Mouse (Mus musculus): ENCODE measurements around the gene Iffo2. TPM values are rescaled to one million over a fixed set of nuclear protein-coding genes. Genes with fewer than 3 reads are reported as not detected.

Iffo2 gene
- total and polyA plus RNA-seq, 3 experiments = 1.3 to 2.7 TPM; not detected in 1

- TF ChIP-seq CHD1 (IDR thresholded peaks at IDR 0.05; ENCODE audit: low read depth, low read length) = no peak
- no peak for TF ChIP-seq MYB (IDR thresholded peaks at IDR 0.05; ENCODE audit: low read depth, low read length)
- no peak for TF ChIP-seq SMC3 (IDR thresholded peaks at IDR 0.05; ENCODE audit: low read depth, low read length)
- no peak for TF ChIP-seq ZNF384 (IDR thresholded peaks at IDR 0.05; ENCODE audit: low read depth, low read length)
- no peak for TF ChIP-seq POLR2AphosphoS5 (IDR thresholded peaks at IDR 0.05; ENCODE audit: borderline replicate concordance, low read depth, low read length)
- no peak for TF ChIP-seq GATA1 (IDR thresholded peaks at IDR 0.05; ENCODE audit: low read depth, low read length)
- TF ChIP-seq GABPA (IDR thresholded peaks at IDR 0.05; ENCODE audit: low read depth, low read length) = no peak
- no peak for TF ChIP-seq POLR2AphosphoS2 (IDR thresholded peaks at IDR 0.05; ENCODE audit: low read length)
- no peak for TF ChIP-seq RCOR1 (IDR thresholded peaks at IDR 0.05; ENCODE audit: low read depth, low read length)
- TF ChIP-seq EP300 (IDR thresholded peaks at IDR 0.05; ENCODE audit: low read depth in 1 of 2, low read length in 2 of 2) = no peak
- no peak for TF ChIP-seq MAZ (IDR thresholded peaks at IDR 0.05; ENCODE audit: low read depth, low read length)
- no peak for TF ChIP-seq ZC3H11A (IDR thresholded peaks at IDR 0.05; ENCODE audit: low read depth, low read length)
- no peak for TF ChIP-seq ZMIZ1 (IDR thresholded peaks at IDR 0.05; ENCODE audit: low read depth, low read length)
- no peak overlapping the region for H3K4me3 ChIP-seq (ENCODE audit: control insufficient read depth in 1 of 2, insufficient read depth in 1 of 2, low read depth in 2 of 2, low read length in 2 of 2)
- no peak overlapping the region for H3K9ac ChIP-seq (ENCODE audit: control insufficient read depth, low read depth, low read length, poor library complexity, severe bottlenecking)
- DNase-seq (ENCODE audit: low read depth, low spot score) = no peak
- peaks cover 0 to 4% of the 10 kb centered on the region in 2 experiments; a peak in 3 of 4 replicates for H3K4me1 ChIP-seq (ENCODE audit: control insufficient read depth in 1 of 2, insufficient read depth in 2 of 2, low read length in 2 of 2)
- peaks cover 0 to 8% of the 10 kb centered on the region in 2 experiments; a peak in 2 of 4 replicates for H3K27me3 ChIP-seq (ENCODE audit: control insufficient read depth in 1 of 2, insufficient read depth in 2 of 2, low read length in 2 of 2)
- no peaks in the 10 kb centered on the region for H3K9me3 ChIP-seq (replicated peaks; ENCODE audit: insufficient read depth, low read length)
- H3K79me2 ChIP-seq (ENCODE audit: control insufficient read depth, insufficient read depth, low read length, poor library complexity) = no peaks in the 10 kb centered on the region
- H3K27ac ChIP-seq (ENCODE audit: control insufficient read depth, low read depth, low read length) = no peak overlapping the region
- H3K36me3 ChIP-seq (ENCODE audit: control insufficient read depth in 1 of 2, insufficient read depth in 2 of 2, low read length in 2 of 2) = no peaks in the 10 kb centered on the region
Observed at GRCm38 (mm10) chr4:139576251-139576880, 46.0 kb downstream of the Iffo2 start.

- H3K4me3 ChIP-seq (ENCODE audit: control insufficient read depth in 1 of 2, insufficient read depth in 1 of 2, low read depth in 2 of 2, low read length in 2 of 2) = no peak overlapping the region
- H3K9me3 ChIP-seq (replicated peaks; ENCODE audit: insufficient read depth, low read length) = no peaks in the 10 kb centered on the region
- H3K9ac ChIP-seq (ENCODE audit: control insufficient read depth, low read depth, low read length, poor library complexity, severe bottlenecking) = no peak overlapping the region
- H3K79me2 ChIP-seq (ENCODE audit: control insufficient read depth, insufficient read depth, low read length, poor library complexity) = no peaks in the 10 kb centered on the region
- H3K27me3 ChIP-seq (ENCODE audit: control insufficient read depth in 1 of 2, insufficient read depth in 2 of 2, low read length in 2 of 2) = peaks cover 0 to 8% of the 10 kb centered on the region in 2 experiments; a peak in 2 of 4 replicates
- TF ChIP-seq TCF12 (IDR thresholded peaks at IDR 0.05; ENCODE audit: low read depth, low read length) (no peak), TAL1 (IDR thresholded peaks at IDR 0.05; ENCODE audit: low read length) (no peak), MXI1 (IDR thresholded peaks at IDR 0.05; ENCODE audit: low read depth, low read length) (no peak), POLR2AphosphoS5 (IDR thresholded peaks at IDR 0.05; ENCODE audit: borderline replicate concordance, low read depth, low read length) (no peak), NRF1 (IDR thresholded peaks at IDR 0.05; ENCODE audit: insufficient read depth, low read depth, low read length, poor library complexity, severe bottlenecking) (no peak), CTCF (IDR thresholded peaks at IDR 0.05 in 2 of 3, conservative IDR thresholded peaks at IDR 0.05 in 1 of 3; ENCODE audit: control insufficient read depth in 1 of 3, insufficient read depth in 1 of 3, low read depth in 2 of 3, low read length in 3 of 3, poor library complexity in 1 of 3, severe bottlenecking in 1 of 3) (no peak), MYB (IDR thresholded peaks at IDR 0.05; ENCODE audit: low read depth, low read length) (no peak), ZKSCAN1 (IDR thresholded peaks at IDR 0.05; ENCODE audit: low read depth, low read length) (no peak), JUND (IDR thresholded peaks at IDR 0.05; ENCODE audit: low read depth, low read length) (no peak), RCOR1 (IDR thresholded peaks at IDR 0.05; ENCODE audit: low read depth, low read length) (no peak), USF1 (IDR thresholded peaks at IDR 0.05; ENCODE audit: low read depth, low read length) (no peak), GABPA (IDR thresholded peaks at IDR 0.05; ENCODE audit: low read depth, low read length) (no peak), ZNF384 (IDR thresholded peaks at IDR 0.05; ENCODE audit: low read depth, low read length) (no peak), POLR2A (IDR thresholded peaks at IDR 0.05; ENCODE audit: control insufficient read depth in 1 of 2, insufficient read depth in 1 of 2, low read depth in 1 of 2, low read length in 2 of 2, poor library complexity in 1 of 2) (no peak), ETS1 (IDR thresholded peaks at IDR 0.05; ENCODE audit: low read depth, low read length) (no peak), ZMIZ1 (IDR thresholded peaks at IDR 0.05; ENCODE audit: low read depth, low read length) (no peak)
- no peak overlapping the region for H3K27ac ChIP-seq (ENCODE audit: control insufficient read depth, low read depth, low read length)
- peaks cover 0 to 4% of the 10 kb centered on the region in 2 experiments; a peak in 3 of 4 replicates for H3K4me1 ChIP-seq (ENCODE audit: control insufficient read depth in 1 of 2, insufficient read depth in 2 of 2, low read length in 2 of 2)
- H3K36me3 ChIP-seq (ENCODE audit: control insufficient read depth in 1 of 2, insufficient read depth in 2 of 2, low read length in 2 of 2) = no peaks in the 10 kb centered on the region
- DNase-seq (ENCODE audit: low read depth, low spot score) = no peak
Observed at GRCm38 (mm10) chr4:139577006-139577405, 46.7 kb downstream of the Iffo2 start.
